Mouse (Mus musculus): ENCODE data around the gene Rfx5. TPM values are rescaled to one million over a fixed set of nuclear protein-coding genes. Genes with fewer than 3 reads are reported as not detected.
"Not testable (repeated sequence)": the region's sequence is repeated elsewhere in the genome, so short reads cannot be mapped to it uniquely, and the experiment has no call there.

The Rfx5 gene
- total RNA-seq, 2 experiments from 2014 or later = 18.8 to 22.3 TPM

DNA sequence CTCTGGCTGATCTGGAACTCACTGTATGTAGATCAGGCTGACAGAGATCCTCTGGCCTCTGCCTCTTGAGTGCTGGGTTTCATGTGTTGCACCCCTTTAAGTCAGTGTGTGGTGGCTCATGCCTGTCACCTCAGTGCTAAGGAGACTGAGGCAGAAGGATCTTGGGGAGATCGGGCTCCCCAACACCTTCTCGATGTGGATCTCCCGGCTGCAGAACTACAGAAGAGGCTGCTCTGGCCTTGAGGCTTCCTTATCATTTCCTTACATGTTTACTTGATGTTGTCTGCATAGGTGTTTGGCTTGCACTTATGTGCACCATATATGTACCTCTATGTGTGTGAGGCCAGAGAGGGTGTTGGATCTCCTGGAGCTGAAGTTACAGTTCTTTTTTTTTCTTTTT is 19.3 kb upstream of the Rfx5 start:
- DNase-seq (ENCODE audit: extremely low spot score in 1 of 2, low spot score in 1 of 2) = not testable (repeated sequence)

DNA sequence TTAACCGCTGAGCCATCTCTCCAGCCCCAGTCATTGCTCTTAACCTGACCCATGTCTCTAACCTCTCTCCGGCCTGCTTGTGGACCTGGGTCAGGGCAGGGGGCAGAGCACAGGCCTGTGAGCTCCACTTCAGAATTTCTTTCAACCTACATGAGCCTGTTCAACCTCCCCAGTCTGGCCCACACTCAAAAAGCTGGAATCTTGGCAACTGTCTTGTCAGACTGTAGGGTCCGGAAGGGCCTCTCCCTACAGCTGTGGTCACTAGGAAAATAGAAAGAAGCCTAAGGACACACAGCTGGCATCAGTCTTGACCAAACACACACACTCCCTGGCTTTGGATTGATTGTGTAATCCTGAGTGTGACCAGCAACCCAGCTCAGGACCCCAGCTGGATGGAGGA is 18.5 kb upstream of the Rfx5 start:
- not testable (repeated sequence) for DNase-seq (ENCODE audit: extremely low spot score in 1 of 2, low spot score in 1 of 2)

DNA sequence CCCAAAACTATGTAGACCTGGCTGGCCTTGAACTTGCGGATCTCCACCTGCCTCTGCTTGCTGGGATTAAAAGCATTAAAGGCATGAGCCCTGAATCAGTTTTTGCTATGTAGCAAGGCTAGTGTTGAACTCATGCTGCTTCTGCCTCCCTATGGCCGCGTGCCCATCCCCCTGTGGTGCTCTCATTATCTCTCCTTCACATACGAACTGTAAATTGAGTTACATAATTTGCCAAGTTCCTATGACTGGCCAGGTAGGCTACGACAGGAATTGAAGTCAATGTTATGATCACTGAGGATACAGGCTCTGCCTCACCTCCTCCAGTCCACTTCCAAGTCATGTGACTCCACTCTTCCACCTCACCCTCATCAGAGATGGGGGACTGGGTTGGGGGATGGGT is 17.7 kb upstream of the Rfx5 start:
- DNase-seq (ENCODE audit: extremely low spot score in 1 of 2, low spot score in 1 of 2) = not testable (repeated sequence)

DNA sequence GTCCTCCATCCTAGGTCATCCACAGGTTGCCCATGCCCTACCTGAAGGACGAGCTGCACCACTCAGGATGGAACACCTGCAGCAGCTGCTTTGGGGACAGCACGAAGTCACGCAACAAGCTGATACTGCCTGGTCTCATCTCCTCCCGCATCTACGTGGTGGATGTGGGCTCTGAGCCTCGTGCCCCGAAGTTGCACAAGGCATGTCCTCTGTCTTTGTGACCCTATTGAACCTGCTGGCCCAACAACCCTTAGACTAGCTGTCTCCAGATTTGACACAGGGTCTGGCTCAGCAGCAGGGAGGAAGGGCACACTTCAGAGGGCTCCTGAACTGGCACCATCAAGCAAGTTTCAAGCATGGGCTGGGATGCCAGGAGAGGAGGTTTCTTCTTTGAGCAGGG is 16.7 kb upstream of the Rfx5 start:
- DNase-seq (ENCODE audit: extremely low spot score in 1 of 2, low spot score in 1 of 2) = not testable (repeated sequence)

DNA sequence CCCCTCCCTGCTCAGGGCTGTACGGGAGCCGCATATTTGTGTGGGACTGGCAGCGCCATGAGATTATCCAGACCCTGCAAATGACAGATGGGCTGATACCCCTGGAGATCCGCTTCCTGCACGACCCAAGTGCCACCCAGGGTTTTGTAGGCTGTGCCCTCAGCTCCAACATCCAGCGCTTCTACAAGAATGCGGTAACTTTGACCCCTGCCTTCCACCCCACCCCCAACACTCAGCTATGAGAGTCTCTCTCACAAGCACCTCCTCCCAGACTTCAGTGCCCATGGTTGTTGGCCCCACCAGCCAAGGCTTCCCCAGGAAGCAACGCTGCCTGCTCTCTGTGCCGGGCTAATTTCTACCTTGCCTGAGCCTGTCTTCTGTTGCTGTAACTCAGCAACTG is 13.8 kb upstream of the Rfx5 start:
- DNase-seq (ENCODE audit: extremely low spot score in 1 of 2, low spot score in 1 of 2) = not testable (repeated sequence)

DNA sequence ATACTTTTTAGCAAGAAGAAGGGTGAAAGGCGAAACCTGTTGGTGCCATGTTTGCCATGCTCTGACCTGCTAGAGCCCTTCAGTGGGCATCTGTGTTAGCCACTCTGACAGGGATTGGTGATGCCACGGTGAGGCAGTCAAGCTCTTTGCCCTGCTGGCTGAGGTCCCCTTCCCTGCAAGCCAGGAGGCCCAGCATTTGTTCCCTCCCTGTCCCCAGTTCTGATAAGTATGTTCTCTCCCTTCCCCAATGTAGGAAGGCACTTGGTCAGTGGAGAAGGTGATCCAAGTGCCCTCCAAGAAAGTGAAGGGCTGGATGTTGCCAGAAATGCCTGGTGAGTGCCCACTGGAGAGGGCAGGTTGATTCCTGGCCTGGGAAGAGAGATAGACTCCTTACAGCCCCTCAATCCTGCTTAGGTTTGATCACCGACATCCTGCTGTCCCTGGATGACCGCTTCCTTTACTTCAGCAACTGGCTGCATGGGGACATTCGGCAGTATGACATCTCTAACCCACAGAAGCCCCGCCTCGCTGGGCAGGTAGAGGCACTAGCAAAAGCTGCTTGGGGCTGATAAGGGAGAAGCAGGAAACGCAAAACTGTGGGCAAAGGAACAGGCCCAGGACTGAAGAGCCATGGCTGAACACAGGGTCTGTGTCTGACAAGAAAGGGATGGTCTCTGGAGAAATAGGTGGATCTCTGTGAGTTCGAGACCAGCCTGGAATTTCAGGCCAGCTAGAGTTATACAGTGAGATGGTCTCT is 11.5 kb upstream of the Rfx5 start:
- DNase-seq (ENCODE audit: extremely low spot score in 1 of 2, low spot score in 1 of 2) = not testable (repeated sequence)

DNA sequence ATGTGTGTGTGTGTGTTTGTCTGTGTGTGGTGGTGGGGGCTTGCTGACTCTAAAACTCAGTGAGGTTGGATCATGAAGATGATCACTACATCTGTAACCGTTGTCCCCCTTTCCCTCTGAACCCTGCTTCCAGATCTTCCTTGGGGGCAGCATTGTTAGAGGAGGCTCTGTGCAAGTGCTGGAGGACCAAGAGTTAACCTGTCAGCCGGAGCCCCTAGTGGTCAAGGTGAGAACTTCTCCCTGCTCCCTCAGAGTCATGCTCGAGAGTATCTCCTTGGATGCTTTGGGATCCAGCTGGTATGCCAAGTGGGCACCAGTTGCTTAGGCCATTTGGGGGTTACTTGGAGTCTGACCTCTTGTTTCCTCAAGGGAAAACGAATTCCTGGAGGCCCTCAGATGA is 10.2 kb upstream of the Rfx5 start:
- not testable (repeated sequence) for DNase-seq (ENCODE audit: extremely low spot score in 1 of 2, low spot score in 1 of 2)

DNA sequence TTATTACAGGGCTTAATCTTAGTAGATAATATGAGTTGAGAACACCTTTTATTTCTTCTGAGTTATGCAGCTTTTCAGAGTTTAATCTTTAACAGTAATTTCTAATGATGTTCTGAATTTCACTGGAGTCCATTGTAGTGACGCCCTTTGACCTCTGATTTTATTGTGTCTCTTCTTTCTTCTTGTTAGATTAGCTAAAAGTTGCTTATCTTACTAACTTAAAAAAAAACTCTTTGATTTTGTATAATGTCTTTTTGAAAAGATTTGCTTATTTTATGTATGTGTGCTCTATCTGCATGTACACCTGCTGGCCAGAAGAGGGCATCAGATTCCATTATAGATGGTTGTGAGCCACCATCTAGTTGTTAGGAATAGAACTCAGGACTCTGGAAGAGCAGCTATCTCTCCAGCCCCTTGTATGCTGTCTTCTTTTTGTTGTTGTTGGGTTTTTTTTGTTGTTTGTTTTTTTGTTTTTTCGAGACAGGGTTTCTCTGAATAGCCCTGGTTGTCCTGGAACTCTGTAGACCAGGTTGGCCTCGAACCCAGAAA is 5.7 kb upstream of the Rfx5 start:
- DNase-seq (ENCODE audit: extremely low spot score in 1 of 2, low spot score in 1 of 2) = no peak

DNA sequence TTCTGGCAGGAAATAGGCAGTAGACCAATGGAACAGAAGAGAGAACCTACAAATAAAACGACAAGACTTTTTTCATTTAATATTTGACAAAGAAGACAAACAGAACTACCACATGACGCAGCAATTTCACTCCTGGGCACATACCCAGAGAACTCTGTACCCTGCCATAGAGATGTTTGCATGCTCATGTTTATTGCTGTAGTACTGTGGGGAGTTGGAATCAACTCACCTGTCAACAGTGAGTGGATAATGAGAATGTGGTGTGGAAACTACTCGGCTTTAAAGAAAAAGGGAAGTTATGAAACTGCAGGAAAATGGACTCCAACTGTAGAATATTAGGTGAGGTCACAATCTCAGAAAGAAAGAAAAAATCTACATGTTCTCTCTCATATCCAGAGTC is 4.2 kb upstream of the Rfx5 start:
- DNase-seq (ENCODE audit: extremely low spot score in 1 of 2, low spot score in 1 of 2) = no peak

DNA sequence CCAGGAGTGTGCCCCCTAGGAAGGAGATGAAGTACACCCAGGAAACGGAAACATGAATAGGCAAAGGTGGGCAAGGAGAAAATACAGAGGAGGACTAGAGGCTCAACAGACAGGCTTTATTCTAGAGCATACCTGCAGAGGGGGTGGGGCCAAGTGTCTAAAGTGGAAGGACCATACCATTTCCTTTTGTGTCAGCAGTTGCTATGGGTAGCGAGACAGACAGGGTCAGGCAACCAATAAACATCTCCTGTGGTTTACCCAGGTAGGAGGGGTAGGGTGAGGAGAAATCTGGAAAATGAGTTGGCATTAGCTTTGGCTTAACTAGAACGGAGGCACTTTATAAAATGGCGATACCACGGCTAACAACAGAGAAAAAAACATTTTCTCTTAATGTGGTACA is 1.1 kb upstream of the Rfx5 start:
- no peak for DNase-seq (ENCODE audit: extremely low spot score in 1 of 2, low spot score in 1 of 2)

DNA sequence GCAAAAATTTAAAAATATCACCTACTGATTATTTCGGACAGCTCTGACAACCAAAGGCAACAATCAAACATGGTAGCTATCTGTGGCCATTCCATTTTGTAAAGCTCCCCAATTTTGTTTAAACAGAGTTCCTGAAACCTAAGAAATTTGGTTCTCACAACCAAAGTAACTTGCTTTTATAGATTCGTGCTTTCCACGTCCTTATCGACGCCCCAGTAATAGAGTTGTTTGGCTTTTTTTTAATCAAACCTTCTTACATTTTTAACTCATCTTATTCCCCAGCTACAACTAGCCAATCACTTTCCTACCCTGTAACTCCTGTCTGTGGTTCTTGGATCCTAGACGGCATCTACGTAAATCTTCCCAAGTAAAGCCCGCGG is 501 bp upstream of the Rfx5 start:
- DNase-seq (ENCODE audit: extremely low spot score in 1 of 2, low spot score in 1 of 2) = no peak

DNA sequence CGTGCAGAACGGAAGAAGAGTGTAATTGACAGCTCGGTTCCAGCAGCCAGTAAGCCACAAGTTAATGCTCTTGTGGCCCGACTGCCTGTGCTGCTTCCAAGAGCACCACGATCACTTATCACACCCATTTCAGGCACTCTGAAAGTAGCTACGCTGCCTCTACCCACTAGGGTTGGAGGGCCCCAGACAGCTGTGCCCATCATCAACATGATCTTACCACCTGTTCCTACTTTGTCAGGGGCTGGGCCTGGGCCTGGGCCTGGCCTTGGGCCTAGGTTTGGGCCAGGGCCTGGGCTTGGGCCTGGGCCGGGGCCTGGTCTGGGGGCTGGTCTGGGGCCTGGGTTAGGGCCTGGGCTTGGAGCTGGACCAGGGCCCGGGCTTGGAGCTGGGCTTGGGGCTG is 4.4 kb downstream of the Rfx5 start:
- DNase-seq (ENCODE audit: extremely low spot score in 1 of 2, low spot score in 1 of 2) = no peak

DNA sequence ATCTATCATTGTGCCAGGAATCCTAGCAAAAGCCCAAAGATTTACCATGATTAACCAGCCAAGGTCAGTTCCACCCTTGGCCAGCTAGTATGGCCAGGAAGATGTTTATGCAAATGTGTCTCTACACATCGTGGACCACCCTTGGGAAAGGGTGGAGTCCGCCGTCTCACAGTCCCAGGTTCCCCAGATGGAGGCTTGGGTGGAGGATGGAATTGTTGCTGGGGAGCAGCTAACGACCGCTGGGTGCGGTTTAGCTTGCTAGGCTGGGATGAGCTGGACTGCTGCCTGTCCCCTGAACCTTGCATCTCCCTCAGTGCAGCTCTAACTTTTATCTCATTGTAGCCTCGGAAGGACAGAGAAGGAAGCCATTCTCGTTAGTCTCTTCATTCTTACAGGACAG is 6.0 kb downstream of the Rfx5 start:
- DNase-seq (ENCODE audit: extremely low spot score in 1 of 2, low spot score in 1 of 2) = no peak

DNA sequence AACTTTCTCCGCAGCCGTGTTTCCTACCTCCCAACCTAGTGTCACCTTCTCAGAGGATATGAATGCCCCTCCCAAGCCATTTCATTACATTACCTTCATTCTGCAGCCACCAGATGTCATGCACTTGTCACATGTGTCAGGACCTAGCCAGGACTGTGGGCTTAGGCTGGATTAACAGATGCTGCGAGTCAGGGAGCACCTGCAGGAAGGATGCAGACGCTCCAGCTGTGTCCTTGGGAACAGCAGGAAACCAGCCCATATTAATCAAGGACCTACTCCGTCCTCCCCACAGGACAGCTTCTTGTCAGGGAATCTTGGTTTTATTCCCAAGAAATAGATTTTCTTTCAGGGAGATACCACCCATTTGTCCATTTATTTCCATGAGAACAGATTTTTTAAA is 6.4 kb downstream of the Rfx5 start:
- DNase-seq (ENCODE audit: extremely low spot score in 1 of 2, low spot score in 1 of 2) = no peak

DNA sequence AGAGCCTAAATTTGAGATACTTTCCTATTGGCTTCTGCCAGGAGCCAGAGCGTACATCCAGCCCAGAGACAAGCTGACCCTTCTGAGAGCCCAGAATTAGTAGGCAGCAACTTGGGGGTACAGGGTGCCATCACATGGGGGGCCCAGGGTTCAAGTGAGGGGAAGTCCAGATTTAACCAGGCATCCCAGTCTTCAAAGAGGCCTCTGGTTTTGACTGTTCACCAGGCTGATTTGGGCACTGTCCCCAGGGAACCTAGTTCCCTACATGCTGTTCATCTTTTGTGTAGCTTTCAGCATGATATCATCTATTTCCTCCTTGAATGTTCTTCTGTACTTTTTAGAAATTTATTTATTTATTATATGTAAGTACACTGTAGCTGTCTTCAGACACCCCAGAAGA is 11.1 kb downstream of the Rfx5 start:
- no peak for DNase-seq (ENCODE audit: extremely low spot score in 1 of 2, low spot score in 1 of 2)

DNA sequence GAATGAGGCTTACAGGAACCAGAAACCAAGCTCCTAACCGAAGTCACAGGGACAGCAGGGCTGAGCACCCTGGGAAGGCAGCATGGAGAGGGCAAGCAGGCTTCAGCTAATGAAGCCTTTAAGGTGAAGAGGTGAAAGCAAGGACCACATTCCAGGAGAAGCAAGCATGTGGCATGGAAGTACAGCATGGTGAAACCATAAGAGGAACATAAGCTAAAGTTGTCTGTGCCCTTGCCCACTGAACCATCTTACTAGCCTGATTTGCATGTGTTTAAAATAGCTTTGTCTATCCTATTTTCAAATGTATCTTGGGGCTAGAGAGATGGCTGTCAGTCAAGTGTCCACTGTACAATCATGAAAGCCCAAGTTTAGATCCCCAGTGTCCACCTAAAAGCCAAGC is 12.0 kb downstream of the Rfx5 start:
- no peak for DNase-seq (ENCODE audit: extremely low spot score in 1 of 2, low spot score in 1 of 2)

DNA sequence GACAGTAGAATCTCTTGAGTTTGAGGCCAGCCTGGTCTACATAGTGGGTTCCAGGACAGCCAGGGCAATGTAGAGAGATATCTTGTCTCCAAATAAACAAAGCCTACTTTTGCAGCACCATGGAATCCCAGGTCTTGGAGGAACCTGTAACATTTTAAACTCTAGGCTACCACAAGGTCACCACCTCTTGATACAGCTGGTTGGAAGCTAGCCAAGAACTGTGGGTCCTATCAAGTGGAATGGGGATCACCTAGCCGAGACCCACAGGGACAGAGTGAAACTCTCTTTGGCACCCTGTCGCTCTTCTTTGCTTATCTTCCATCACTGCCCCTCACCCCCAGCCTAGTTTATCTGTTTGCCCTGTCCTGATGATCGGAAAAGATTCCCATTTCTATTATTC is 18.7 kb downstream of the Rfx5 start:
- no peak for DNase-seq (ENCODE audit: extremely low spot score in 1 of 2, low spot score in 1 of 2)

DNA sequence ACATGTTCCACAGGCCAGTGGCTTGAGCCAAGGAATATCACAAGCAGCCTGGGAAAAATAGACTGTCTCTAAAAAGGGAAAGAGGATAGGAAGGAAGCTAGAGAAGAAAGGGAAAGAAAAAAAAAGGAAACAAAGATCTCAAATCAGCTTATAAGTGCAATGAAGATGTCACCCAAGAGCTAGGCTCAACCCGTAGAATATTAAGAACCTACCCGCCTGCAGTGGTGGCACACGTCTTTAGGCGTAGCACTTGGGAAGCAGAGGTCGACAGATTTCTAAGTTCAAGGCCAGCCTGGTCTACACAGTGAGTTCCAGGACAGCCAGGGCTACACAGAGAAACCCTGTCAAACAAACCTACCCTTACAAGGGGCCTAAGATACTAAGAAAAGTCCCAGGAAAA is 19.7 kb downstream of the Rfx5 start:
- no peak for DNase-seq (ENCODE audit: extremely low spot score in 1 of 2, low spot score in 1 of 2)

DNA sequence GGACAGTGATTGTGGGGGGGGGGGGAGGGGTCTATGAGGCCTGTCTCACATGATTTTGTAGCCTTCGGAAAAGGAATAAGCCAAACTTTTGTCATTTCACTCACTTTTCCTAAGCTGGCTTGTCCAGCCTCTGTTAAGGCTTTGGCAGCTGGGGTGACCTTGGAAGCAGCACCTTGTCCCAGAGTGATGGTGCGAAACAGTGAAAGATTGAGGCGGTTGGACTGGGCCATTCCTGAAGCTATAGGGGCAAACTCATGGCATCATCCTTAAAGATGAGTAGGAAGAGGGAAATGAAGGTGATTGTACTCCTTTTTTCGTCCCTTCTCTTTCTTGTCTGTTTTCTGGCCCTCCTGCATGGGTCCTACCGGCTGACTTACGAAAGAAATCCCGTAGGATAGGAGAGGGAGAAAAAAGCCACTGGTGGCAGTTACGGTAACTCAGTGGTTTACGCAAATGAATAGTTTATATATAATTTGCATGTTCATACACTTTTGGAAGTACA is 20.2 kb downstream of the Rfx5 start:
- no peak for DNase-seq (ENCODE audit: extremely low spot score in 1 of 2, low spot score in 1 of 2)

DNA sequence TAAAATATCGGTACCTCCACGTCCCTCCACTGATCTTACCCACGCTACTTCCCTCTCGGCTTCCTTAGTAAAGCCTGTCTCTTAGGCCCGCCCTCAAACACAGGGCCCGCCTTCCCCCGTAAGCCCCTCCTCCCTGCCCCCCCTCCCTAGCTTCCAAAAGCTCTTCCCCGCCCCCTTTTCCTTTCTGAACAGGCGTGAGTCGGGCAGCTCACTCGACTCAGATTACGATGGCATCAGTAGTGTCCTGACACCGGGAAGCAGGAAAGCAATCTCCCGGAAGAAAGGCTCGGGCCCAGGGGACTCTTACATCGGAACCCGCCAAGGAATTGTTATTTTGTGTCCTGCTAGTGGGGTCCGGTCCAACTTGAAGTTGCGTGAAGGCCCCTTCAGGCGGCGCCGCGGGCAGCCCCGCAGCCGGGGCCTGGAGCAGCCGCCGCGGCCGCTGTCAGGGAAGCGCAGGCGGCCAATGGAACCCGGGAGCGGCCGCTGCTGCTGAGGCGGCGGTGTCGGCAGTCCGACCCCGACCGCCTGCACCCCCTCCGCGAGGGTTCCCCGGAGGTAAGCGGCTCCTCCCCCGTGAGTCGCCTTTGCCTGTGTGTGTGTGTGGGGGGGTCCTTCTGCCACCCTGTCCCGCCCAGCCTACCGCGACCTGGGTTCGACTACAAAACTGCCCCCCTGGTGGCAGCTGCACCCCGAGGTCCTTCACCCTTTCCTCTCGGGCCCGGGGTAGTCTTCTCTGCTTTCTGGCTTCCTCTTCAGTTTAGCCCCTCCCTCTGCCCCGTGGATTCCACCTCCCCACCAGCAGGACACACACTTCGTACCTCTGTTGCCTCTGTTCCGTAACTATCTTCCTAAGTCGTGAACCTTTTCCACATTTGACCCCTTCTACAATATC is 20.9 kb downstream of the Rfx5 start, which contains the start of gene Pi4kb:
Gene Pi4kb (plus strand): TSS at position 204 of the 895 bp plus-strand sequence.
- DNase-seq (ENCODE audit: extremely low spot score in 1 of 2, low spot score in 1 of 2) = peak; percentile 72 to 84

DNA sequence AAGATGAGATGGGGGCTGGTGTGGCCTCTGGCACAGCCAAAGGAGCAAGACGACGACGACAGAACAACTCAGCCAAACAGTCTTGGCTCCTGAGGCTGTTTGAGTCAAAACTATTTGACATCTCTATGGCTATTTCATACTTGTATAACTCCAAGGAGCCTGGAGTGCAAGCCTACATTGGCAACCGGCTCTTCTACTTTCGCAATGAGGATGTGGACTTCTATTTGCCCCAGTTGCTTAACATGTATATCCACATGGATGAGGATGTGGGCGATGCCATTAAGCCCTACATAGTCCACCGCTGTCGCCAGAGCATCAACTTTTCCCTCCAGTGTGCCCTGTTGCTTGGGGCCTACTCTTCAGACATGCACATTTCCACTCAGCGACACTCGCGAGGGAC is 30.4 kb downstream of the Rfx5 start:
- DNase-seq (ENCODE audit: extremely low spot score in 1 of 2, low spot score in 1 of 2) = no peak

Measured in layer of hippocampus, postnatal 25 days (tissue).